Mouse (Mus musculus) MEL (cell line): ENCODE data around the gene Atf7. TPM values are rescaled to one million over a fixed set of nuclear protein-coding genes. Genes with fewer than 3 reads are reported as not detected.

Experiments used
- DNase-seq: peaks from one replicate; pipeline ENCODE4 v3.0.0; 2011; ENCODE audit warnings: low read depth, low spot score
- H3K27ac ChIP-seq: 2 replicates; pipeline ENCODE4 v1.5.1; 2012; ENCODE audit warnings: low read depth, mild to moderate bottlenecking, control low read depth, low read length, moderate library complexity; ENCODE audit not compliant: control insufficient read depth
- H3K27me3 ChIP-seq, 2 experiments: fragments of 150-350 bp in 1 of 2; sonication (generic) in 1 of 2; 2 replicates each; pipeline ENCODE4 v1.6.1; 2012; ENCODE audit warnings: low read length in 2 of 2, mild to moderate bottlenecking in 2 of 2, improper control_type of control experiment in 1 of 2, moderate library complexity in 1 of 2; ENCODE audit not compliant: insufficient read depth in 2 of 2, control insufficient read depth in 1 of 2
- H3K36me3 ChIP-seq, 2 experiments: 2 replicates each; pipeline ENCODE4 v1.6.1; 2012 to 2014; ENCODE audit warnings: low read length in 2 of 2, improper control_type of control experiment in 1 of 2, inconsistent platforms in 1 of 2, mild to moderate bottlenecking in 1 of 2; ENCODE audit not compliant: insufficient read depth in 2 of 2, control insufficient read depth in 1 of 2
- H3K4me1 ChIP-seq, 2 experiments: fragments of 150-350 bp in 1 of 2; sonication (generic) in 1 of 2; 2 replicates each; pipeline ENCODE4 v1.6.1; 2012; ENCODE audit warnings: low read length in 2 of 2, improper control_type of control experiment in 1 of 2, mild to moderate bottlenecking in 1 of 2; ENCODE audit not compliant: insufficient read depth in 2 of 2, control insufficient read depth in 1 of 2
- H3K4me3 ChIP-seq, 2 experiments: fragments of 150-350 bp in 1 of 2; sonication (generic) in 1 of 2; 2 replicates each; pipeline ENCODE4 v1.5.1; 2012; ENCODE audit warnings: low read depth in 2 of 2, low read length in 2 of 2, mild to moderate bottlenecking in 2 of 2, moderate library complexity in 2 of 2, control low read depth in 1 of 2, improper control_type of control experiment in 1 of 2; ENCODE audit not compliant: control insufficient read depth in 1 of 2, insufficient read depth in 1 of 2
- H3K79me2 ChIP-seq: 2 replicates; pipeline ENCODE4 v1.6.1; 2012; ENCODE audit warnings: mild to moderate bottlenecking, low read length, moderate library complexity; ENCODE audit not compliant: control insufficient read depth, poor library complexity, insufficient read depth
- H3K9ac ChIP-seq: 2 replicates; pipeline ENCODE4 v1.6.1; 2012; ENCODE audit warnings: low read depth, mild to moderate bottlenecking, control low read depth, low read length, moderate library complexity; ENCODE audit not compliant: control insufficient read depth, poor library complexity, severe bottlenecking
- H3K9me3 ChIP-seq: fragments of 150-350 bp; sonication (generic); replicated peaks from 2 replicates; pipeline ENCODE4 v1.6.1; 2012; ENCODE audit warnings: mild to moderate bottlenecking, low read length, improper control_type of control experiment, moderate library complexity; ENCODE audit not compliant: insufficient read depth
- BHLHE40 ChIP-seq: IDR thresholded peaks from 2 replicates; pipeline ENCODE4 v1.6.1; 2012; ENCODE audit warnings: low read depth, mild to moderate bottlenecking, inconsistent platforms, low read length, improper control_type of control experiment, borderline replicate concordance
- CTCF ChIP-seq, 3 experiments: IDR thresholded peaks in 2 of 3; conservative IDR thresholded peaks in 1 of 3; 2 replicates each; pipeline ENCODE4 v1.5.1; 2011 to 2012; ENCODE audit warnings: low read length in 3 of 3, low read depth in 2 of 3, mild to moderate bottlenecking in 2 of 3, improper control_type of control experiment in 1 of 3, inconsistent platforms in 1 of 3, mixed read lengths in 1 of 3, moderate library complexity in 1 of 3; ENCODE audit not compliant: control insufficient read depth in 1 of 3, insufficient read depth in 1 of 3, poor library complexity in 1 of 3, severe bottlenecking in 1 of 3
- E2F4 ChIP-seq: IDR thresholded peaks from 2 replicates; pipeline ENCODE4 v1.6.1; 2011; ENCODE audit warnings: low read depth, low read length, improper control_type of control experiment, borderline replicate concordance
- ELF1 ChIP-seq: IDR thresholded peaks from 2 replicates; pipeline ENCODE4 v1.6.1; 2014; ENCODE audit warnings: low read depth, mild to moderate bottlenecking, inconsistent platforms, low read length, improper control_type of control experiment, moderate library complexity
- EP300 ChIP-seq, 2 experiments: IDR thresholded peaks; 2 replicates each; pipeline ENCODE4 v1.6.1; 2011; ENCODE audit warnings: improper control_type of control experiment in 2 of 2, low read length in 2 of 2, low read depth in 1 of 2, mild to moderate bottlenecking in 1 of 2
- GABPA ChIP-seq: IDR thresholded peaks from 2 replicates; pipeline ENCODE4 v1.6.1; 2012; ENCODE audit warnings: low read depth, mild to moderate bottlenecking, inconsistent platforms, low read length, improper control_type of control experiment, moderate library complexity
- GATA1 ChIP-seq: IDR thresholded peaks from 2 replicates; pipeline ENCODE4 v1.6.1; 2011; ENCODE audit warnings: low read depth, low read length, improper control_type of control experiment
- KAT2A ChIP-seq: conservative IDR thresholded peaks from 2 replicates; pipeline ENCODE4 v1.6.1; 2012; ENCODE audit warnings: low read depth, low read length, improper control_type of control experiment, inconsistent platforms
- MAX ChIP-seq: IDR thresholded peaks from 2 replicates; pipeline ENCODE4 v1.6.1; 2011; ENCODE audit warnings: low read length, improper control_type of control experiment
- MEF2A ChIP-seq: IDR thresholded peaks from 2 replicates; pipeline ENCODE4 v1.6.1; 2014; ENCODE audit warnings: low read depth, mild to moderate bottlenecking, inconsistent platforms, low read length, improper control_type of control experiment; ENCODE audit not compliant: poor library complexity, insufficient replicate concordance, severe bottlenecking; ENCODE audit errors: extremely low read depth
- MXI1 ChIP-seq: IDR thresholded peaks from 2 replicates; pipeline ENCODE4 v1.6.1; 2011; ENCODE audit warnings: mild to moderate bottlenecking, low read depth, low read length, improper control_type of control experiment
- NELFE ChIP-seq: IDR thresholded peaks from 2 replicates; pipeline ENCODE4 v1.6.1; 2011; ENCODE audit warnings: low read depth, low read length, improper control_type of control experiment
- NRF1 ChIP-seq: IDR thresholded peaks from 2 replicates; pipeline ENCODE4 v1.6.1; 2014; ENCODE audit warnings: low read depth, mild to moderate bottlenecking, inconsistent platforms, low read length, improper control_type of control experiment, moderate library complexity; ENCODE audit not compliant: poor library complexity, insufficient read depth, severe bottlenecking
- POLR2A ChIP-seq, 2 experiments: IDR thresholded peaks; 2 replicates each; pipeline ENCODE4 v1.6.1; 2011 to 2012; ENCODE audit warnings: low read length in 2 of 2, mild to moderate bottlenecking in 2 of 2, control low read depth in 1 of 2, improper control_type of control experiment in 1 of 2, low read depth in 1 of 2, moderate library complexity in 1 of 2; ENCODE audit not compliant: control insufficient read depth in 1 of 2, insufficient read depth in 1 of 2, poor library complexity in 1 of 2
- POLR2AphosphoS2 ChIP-seq: IDR thresholded peaks from 2 replicates; pipeline ENCODE4 v1.6.1; 2011; ENCODE audit warnings: low read length, improper control_type of control experiment
- RAD21 ChIP-seq: IDR thresholded peaks from 2 replicates; pipeline ENCODE4 v1.6.1; 2011; ENCODE audit warnings: mild to moderate bottlenecking, low read depth, low read length, improper control_type of control experiment
- RCOR1 ChIP-seq: IDR thresholded peaks from 2 replicates; pipeline ENCODE4 v1.6.1; 2012; ENCODE audit warnings: low read depth, mild to moderate bottlenecking, inconsistent platforms, low read length, improper control_type of control experiment
- SIN3A ChIP-seq: IDR thresholded peaks from 2 replicates; pipeline ENCODE4 v1.6.1; 2012; ENCODE audit warnings: low read length, improper control_type of control experiment, inconsistent platforms
- TAL1 ChIP-seq: IDR thresholded peaks from 2 replicates; pipeline ENCODE4 v1.6.1; 2012; ENCODE audit warnings: mild to moderate bottlenecking, inconsistent platforms, low read length, moderate library complexity, mixed read lengths
- UBTF ChIP-seq: IDR thresholded peaks from 2 replicates; pipeline ENCODE4 v1.6.1; 2012; ENCODE audit warnings: low read depth, mild to moderate bottlenecking, inconsistent platforms, low read length, improper control_type of control experiment, moderate library complexity, borderline replicate concordance; ENCODE audit not compliant: insufficient read depth
- ZNF384 ChIP-seq: IDR thresholded peaks from 2 replicates; pipeline ENCODE4 v1.6.1; 2012; ENCODE audit warnings: low read depth, mild to moderate bottlenecking, inconsistent platforms, low read length, improper control_type of control experiment
- polyA plus RNA-seq, 2 experiments: library from polyadenylated mRNA; stranded (reverse) in 1 of 2; unstranded in 1 of 2; fragments of >175 nt in 1 of 2; fragments of >200 nt in 1 of 2; gene quantifications; 2 replicates each; pipeline versions ENCODE4 v1.2.1 to v1.2.4; 2012; ENCODE audit warnings: low replicate concordance in 2 of 2, low read depth in 1 of 2; ENCODE audit not compliant: insufficient read length in 2 of 2, insufficient read depth in 1 of 2, missing spikeins in 1 of 2
- total RNA-seq: library from RNA; depleted of rRNA; stranded (reverse); fragments of 300-350 nt; gene quantifications from 2 replicates; pipeline ENCODE4 v1.2.3, GENCODE M21; 2012

The Atf7 gene
- total and polyA plus RNA-seq, 3 experiments: 12.8 to 49.6 TPM; not detected in 1

- TF ChIP-seq TAL1: no peak
Measured at GRCm38 (mm10) chr15:102546246-102546645, 79.0 kb downstream of the Atf7 start.

DNA sequence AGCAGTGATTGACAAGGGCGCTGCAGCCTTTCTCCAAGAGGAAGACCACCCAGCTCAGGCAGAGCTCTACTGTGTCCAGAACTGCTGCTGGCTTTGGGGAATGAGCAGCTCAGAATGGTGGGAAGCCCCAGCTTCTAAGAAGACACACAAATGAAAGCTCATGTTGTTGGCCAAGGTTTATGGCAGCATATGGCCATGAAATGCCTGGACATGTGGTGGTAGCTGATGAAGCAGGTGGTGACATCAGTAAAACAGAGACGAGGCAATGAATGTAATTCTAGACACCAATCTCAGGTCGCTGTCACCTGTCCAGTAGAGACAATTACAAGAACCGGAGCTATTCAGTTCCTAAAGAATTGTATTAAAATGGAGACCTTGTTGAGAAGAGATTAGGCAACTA, 80.5 kb downstream of the Atf7 start:
- TF ChIP-seq BHLHE40 (no peak), ZNF384 (no peak), ELF1 (no peak), UBTF (no peak), POLR2A (IDR thresholded peaks at IDR 0.05; ENCODE audit: control insufficient read depth in 1 of 2, insufficient read depth in 1 of 2, low read depth in 1 of 2, low read length in 2 of 2, poor library complexity in 1 of 2) (no peak), RAD21 (no peak), MXI1 (no peak), NELFE (no peak), SIN3A (no peak), EP300 (IDR thresholded peaks at IDR 0.05; ENCODE audit: low read depth in 1 of 2, low read length in 2 of 2) (no peak), GATA1 (no peak), KAT2A (no peak), RCOR1 (no peak), POLR2AphosphoS2 (no peak), CTCF (IDR thresholded peaks at IDR 0.05 in 2 of 3, conservative IDR thresholded peaks at IDR 0.05 in 1 of 3; ENCODE audit: control insufficient read depth in 1 of 3, insufficient read depth in 1 of 3, low read depth in 2 of 3, low read length in 3 of 3, poor library complexity in 1 of 3, severe bottlenecking in 1 of 3) (no peak), MAX (no peak), NRF1 (no peak), MEF2A (no peak), E2F4 (no peak), GABPA (no peak)
- TF ChIP-seq, all 39 proteins: peak for 0
- H3K9me3 ChIP-seq: no peaks in the 10 kb centered on the region
- no peaks in the 10 kb centered on the region for H3K4me1 ChIP-seq
- peaks cover 0 to 25% of the 10 kb centered on the region in 2 experiments; a peak in 2 of 4 replicates for H3K36me3 ChIP-seq
- no peak overlapping the region for H3K9ac ChIP-seq
- H3K27me3 ChIP-seq: no peaks in the 10 kb centered on the region
- H3K79me2 ChIP-seq: no peaks in the 10 kb centered on the region
- DNase-seq: no peak
- no peak overlapping the region for H3K27ac ChIP-seq
- H3K4me3 ChIP-seq: no peak overlapping the region

More at GRCm38 (mm10) chr15:102546246-102546645, 79.0 kb downstream of the Atf7 start:
- Histone ChIP-seq H3K9me3 (no peaks in the 10 kb centered on the region), H3K9ac (no peak overlapping the region), H3K4me1 (no peaks in the 10 kb centered on the region), H3K27ac (no peak overlapping the region), H3K27me3 (no peaks in the 10 kb centered on the region), H3K79me2 (no peaks in the 10 kb centered on the region), H3K36me3 (peaks cover 0 to 26% of the 10 kb centered on the region in 2 experiments; a peak in 2 of 4 replicates), H3K4me3 (no peak overlapping the region)
- DNase-seq: no peak
